Mouse (Mus musculus) megakaryocyte, embryonic 14.5 days (primary cell): Measurements from ENCODE around the gene Ccdc88c.

Experiments used
- FLI1 ChIP-seq: IDR thresholded peaks from 2 replicates; pipeline ENCODE4 v1.6.1; 2012; ENCODE audit warnings: low read length, inconsistent platforms, mixed read lengths
- GATA1 ChIP-seq: IDR thresholded peaks from 3 replicates; pipeline ENCODE4 v1.6.1; 2012; ENCODE audit warnings: mixed read lengths, low read length, inconsistent platforms, borderline replicate concordance

DNA sequence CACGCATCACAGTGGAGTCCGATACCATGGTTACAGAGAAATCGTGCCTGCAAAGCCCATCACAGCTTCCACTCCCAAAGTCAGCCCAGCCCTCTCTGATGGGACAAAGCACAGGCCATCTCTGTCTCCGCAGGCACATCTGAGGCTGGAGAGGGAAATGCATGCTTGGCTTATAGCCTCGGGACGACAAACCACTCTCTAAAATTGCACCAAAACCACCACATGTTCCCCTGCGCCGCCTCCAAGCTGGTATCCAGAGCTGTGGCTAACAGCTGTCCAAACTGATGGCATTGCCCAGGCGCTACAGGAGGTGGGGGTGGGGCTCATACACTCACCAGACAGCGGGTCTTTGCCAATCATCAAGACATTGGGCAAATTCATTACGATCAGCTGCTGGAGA lies 45.3 kb downstream of the Ccdc88c start:
- TF ChIP-seq GATA1 (no peak), FLI1 (no peak)
